Mouse (Mus musculus): Measurements from ENCODE around the gene Brca2. TPM values are rescaled to one million over a fixed set of nuclear protein-coding genes. Genes with fewer than 3 reads are reported as not detected.

Brca2 gene
- polyA plus RNA-seq, 1 experiment: 2.6 TPM

GRCm38 (mm10) chr5:150564426-150564825 lies 42.0 kb downstream of the Brca2 start:
- no peak for DNase-seq (ENCODE audit: low read depth)

- no peak for DNase-seq (ENCODE audit: low read depth)
These were observed 43.8 kb downstream of the Brca2 start for GRCm38 (mm10) chr5:150566226-150566625.

DNA sequence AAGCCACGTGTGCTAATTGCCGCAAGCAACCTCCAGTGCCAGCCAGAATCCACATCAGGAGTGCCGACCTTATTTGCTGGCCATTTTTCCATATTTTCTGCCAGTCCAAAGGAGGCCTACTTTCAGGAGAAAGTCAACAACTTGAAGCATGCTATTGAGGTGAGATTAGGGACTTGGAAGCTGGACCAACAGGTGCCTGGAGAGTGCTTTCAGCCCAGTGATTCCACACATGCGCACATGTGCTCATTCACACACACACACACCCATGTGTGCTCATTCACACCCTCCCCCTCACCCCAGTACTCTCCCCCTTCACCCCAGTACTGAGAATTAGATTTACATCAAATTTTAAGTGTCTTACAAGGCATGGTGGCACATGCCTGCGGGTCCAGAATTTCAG lies 44.5 kb downstream of the Brca2 start:
- DNase-seq (ENCODE audit: low read depth): no peak

DNA sequence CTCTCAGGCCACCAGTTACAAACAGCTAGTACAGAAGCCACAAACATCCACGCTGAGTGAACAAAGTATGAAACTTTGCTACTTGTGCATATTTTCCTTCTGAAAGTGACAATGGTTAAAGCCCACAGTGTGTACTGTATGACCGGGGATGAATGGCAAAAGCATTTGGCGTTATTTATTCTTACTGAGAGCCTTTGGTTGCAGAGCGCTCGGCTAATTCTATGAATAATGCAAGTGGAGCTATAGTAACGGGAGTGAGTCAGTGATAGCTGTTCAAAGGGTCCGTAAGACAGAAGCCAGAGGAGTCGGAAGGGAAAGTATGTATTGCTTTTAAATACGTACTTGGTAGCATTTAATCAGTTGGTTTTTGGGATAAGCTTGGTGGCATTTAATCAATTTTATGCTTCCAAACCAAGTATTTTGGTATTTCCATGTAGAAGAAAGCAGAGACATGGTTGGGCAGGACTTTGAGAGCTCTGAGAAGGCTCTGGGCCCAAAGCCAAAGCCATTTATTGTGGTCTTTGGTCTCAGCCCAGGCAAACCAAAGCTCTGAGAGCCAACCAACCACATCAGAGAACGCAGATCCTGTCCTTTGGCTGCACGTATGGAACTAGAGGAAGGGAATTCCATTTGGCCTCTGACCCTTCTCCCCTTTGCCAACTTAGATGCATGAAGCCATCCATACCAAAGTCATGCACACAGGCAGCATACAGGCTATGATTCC lies 48.2 kb downstream of the Brca2 start:
- DNase-seq (ENCODE audit: low read depth): no peak

- DNase-seq (ENCODE audit: low read depth): no peak
These were observed 52.0 kb downstream of the Brca2 start for GRCm38 (mm10) chr5:150574403-150574802.

DNA sequence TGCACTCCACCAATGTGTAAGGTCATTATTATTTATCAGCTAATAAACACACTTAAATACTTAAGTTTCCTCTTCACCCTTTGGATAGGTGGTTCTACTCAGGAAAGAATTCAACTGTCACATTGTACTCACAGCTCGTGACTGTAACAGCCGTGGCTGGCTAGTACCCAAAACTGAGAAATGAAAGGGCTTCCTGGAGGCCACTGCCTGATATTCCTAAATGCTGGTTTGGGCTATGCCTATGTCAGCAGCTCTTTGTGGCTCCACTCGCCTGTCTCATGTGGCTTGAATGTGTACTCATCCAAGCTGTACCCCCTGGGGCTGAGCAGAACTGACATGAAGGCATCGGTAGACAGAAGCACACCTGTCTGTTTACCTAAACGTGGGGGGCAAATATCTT lies 52.5 kb downstream of the Brca2 start:
- DNase-seq (ENCODE audit: low read depth): no peak

DNA sequence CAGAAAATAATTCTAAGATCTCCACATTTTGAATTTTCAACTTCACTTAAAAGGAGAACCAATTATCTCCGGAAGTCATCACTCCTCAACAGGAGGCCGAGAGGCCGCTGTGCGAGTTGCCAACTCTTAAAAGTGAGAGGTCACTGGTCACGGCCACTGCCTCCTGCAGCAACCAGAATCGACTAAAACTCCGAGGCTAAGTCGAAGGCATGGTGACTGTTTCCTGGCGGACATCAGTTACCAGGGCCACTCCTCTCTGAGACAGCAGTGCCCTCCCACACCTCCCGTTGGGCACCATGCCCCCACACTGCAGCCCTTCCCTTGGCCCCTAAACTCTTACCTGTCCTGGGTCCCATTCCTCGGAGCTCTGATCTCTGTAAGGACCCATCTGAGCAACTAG lies 54.4 kb downstream of the Brca2 start:
- DNase-seq (ENCODE audit: low read depth): no peak

DNA sequence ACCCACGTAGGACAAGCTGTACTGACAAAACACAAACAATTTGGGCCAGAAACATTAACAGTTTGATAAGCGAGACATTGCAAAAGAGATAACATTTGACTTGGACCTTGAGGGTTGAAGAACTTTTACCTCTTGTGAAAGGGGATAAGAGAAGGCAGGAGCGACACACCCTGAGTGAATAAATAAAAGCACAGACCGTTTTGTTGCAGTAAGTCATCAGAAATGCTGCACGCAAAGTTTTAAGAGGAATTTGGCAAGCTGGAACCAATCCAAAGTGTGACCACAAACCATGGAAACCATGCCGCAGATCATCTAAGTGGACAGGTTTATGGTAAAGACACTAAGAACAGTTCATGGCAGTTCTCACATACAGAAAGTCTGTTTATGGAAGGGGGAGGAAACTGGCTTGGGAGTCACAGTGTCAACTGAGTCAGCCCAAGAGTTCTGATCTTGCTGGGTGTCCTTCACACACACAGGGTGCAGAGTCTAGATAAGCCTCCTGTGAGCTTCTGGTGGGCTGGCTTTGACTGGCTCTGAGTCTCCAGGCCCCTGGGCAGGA lies 56.3 kb downstream of the Brca2 start:
- DNase-seq (ENCODE audit: low read depth): no peak

- no peak for DNase-seq (ENCODE audit: low read depth)
These were observed 58.8 kb downstream of the Brca2 start for GRCm38 (mm10) chr5:150581180-150581579.

GRCm38 (mm10) chr5:150583181-150583580 lies 60.8 kb downstream of the Brca2 start:
- no peak for DNase-seq (ENCODE audit: low read depth)

GRCm38 (mm10) chr5:150583622-150584336 lies 61.3 kb downstream of the Brca2 start:
- no peak for DNase-seq (ENCODE audit: low read depth)

- DNase-seq (ENCODE audit: low read depth): no peak
These were observed 61.9 kb downstream of the Brca2 start for GRCm38 (mm10) chr5:150584337-150584729.

GRCm38 (mm10) chr5:150589945-150590344 lies 67.5 kb downstream of the Brca2 start:
- no peak for DNase-seq (ENCODE audit: low read depth)

- no peak for DNase-seq (ENCODE audit: low read depth)
These were observed 69.9 kb downstream of the Brca2 start for GRCm38 (mm10) chr5:150592186-150592903.

DNA sequence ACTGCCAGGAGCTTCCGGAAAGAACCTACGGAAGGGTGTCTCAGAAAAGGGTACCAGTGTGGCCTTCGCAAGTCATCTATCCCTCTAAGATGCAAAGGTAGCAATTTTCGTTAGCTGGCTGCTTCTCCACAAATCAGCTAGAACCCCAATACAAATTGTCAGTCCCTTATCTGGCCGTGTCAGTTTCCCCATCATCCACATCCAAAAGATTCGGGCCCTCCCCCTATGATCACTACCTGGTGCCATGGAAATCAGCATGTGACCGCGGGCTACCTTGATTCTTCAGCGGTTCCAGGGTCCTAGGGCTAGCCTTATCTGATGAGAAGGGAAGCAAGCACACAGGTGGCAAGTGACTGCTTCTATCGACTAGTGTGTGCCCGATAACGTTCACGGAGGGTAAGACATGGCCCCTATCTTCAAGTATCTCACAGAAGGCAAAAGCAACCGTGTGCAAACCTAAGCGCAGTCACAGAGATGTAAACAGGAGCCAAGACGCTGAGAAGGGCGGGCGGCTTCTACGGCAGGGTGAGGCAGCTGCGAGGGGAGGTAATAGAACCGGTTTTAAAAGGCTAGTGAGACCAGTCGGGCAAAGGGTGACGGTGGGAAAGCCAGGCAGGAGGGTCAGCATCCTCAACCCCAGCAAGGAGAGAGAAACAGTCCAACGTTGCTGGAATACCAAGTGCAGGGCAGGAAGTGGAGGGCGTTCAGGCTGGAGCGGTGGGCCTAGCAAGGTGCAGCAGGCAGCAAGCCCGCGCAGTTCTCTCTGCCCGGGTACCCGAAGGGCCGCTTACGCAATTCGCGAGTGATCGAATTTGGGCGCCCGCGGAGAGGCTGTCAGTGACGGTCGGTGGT lies 70.7 kb downstream of the Brca2 start:
- no peak for DNase-seq (ENCODE audit: low read depth)

GRCm38 (mm10) chr5:150593756-150594648 lies 71.6 kb downstream of the Brca2 start:
- no peak for DNase-seq (ENCODE audit: low read depth)

GRCm38 (mm10) chr5:150594649-150595339 lies 72.4 kb downstream of the Brca2 start:
- DNase-seq (ENCODE audit: low read depth): no peak

DNA sequence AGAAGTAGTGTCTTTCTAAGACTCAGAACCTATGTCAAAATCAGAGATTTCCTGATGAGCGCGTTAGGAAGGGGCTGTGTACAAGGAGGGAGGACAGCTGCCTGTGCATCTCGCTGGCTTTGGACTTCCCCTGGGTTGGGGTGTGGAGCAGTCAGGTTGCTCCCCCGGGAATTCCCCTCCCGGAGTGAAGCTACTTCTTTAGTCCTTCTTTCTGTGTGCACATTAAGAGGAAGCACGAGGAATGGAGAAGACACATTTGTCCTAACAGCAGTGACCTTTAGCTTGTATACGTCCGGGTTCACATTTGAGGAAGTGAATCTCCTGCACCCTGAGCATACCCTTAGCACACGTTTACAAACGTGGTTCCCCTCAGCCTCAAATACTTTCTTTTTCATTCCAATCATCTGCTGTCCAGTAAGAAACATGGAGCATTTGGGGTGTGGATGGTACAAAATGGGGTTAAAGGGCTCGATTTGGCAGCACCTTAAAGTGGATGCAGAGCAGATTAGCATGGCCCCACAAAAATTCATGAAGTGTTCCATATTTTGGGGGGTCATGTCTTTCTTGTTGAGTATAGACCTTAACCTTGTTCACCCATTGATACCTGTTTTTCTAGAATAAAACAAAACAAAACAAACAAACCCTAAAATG lies 73.1 kb downstream of the Brca2 start:
- DNase-seq (ENCODE audit: low read depth): no peak

GRCm38 (mm10) chr5:150597088-150597487 lies 74.7 kb downstream of the Brca2 start, which contains the start of gene N4bp2l1:
TSS of gene N4bp2l1 (minus strand) at chr5:150597188.
- no peak for DNase-seq (ENCODE audit: low read depth)

Data from gonadal fat pad, adult 2 months (tissue).